Mouse (Mus musculus) forebrain, postnatal 0 days (tissue): ENCODE data around the gene Stk19. TPM values are rescaled to one million over a fixed set of nuclear protein-coding genes. Genes with fewer than 3 reads are reported as not detected.
"Not testable (repeated sequence)": the region's sequence is repeated elsewhere in the genome, so short reads cannot be mapped to it uniquely, and the experiment has no call there.

Experiments
- ATAC-seq: fragments of 200-750 bp; cut with Nextera tagmentation; 2 replicates; pipeline ENCODE4 v1.8.0; 2017; ENCODE audit warnings: mild to moderate bottlenecking, moderate library complexity
- DNase-seq: peaks from one replicate; pipeline ENCODE4 v3.0.0-alpha.2; 2015
- H3K27ac ChIP-seq: fragments of 300-500 bp; sonication (generic); 2 replicates; pipeline ENCODE4 v1.5.1; 2014; ENCODE audit warnings: low read depth, mild to moderate bottlenecking, antibody characterized with exemption, low read length, moderate library complexity, mixed read lengths
- H3K27me3 ChIP-seq: fragments of 300-500 bp; sonication (generic); 2 replicates; pipeline ENCODE4 v1.6.1; 2014; ENCODE audit warnings: mild to moderate bottlenecking, low read length, mixed read lengths; ENCODE audit not compliant: insufficient read depth
- H3K36me3 ChIP-seq: fragments of 300-500 bp; sonication (generic); 2 replicates; pipeline ENCODE4 v1.6.1; 2014; ENCODE audit warnings: mild to moderate bottlenecking, moderate library complexity; ENCODE audit not compliant: insufficient read depth
- H3K4me1 ChIP-seq: fragments of 300-500 bp; sonication (generic); 2 replicates; pipeline ENCODE4 v1.6.1; 2014; ENCODE audit warnings: antibody characterized with exemption; ENCODE audit not compliant: insufficient read depth
- H3K4me2 ChIP-seq: fragments of 300-500 bp; sonication (generic); 2 replicates; pipeline ENCODE4 v1.6.1; 2014; ENCODE audit warnings: low read depth, mild to moderate bottlenecking, moderate library complexity
- H3K4me3 ChIP-seq: fragments of 300-500 bp; sonication (generic); 2 replicates; pipeline ENCODE4 v1.5.1; 2014; ENCODE audit warnings: low read depth, low read length, mixed read lengths
- H3K9ac ChIP-seq: fragments of 300-500 bp; sonication (generic); 2 replicates; pipeline ENCODE4 v1.6.1; 2014; ENCODE audit warnings: mild to moderate bottlenecking
- H3K9me3 ChIP-seq: fragments of 300-500 bp; sonication (generic); 2 replicates; pipeline ENCODE4 v1.6.1; 2016; ENCODE audit warnings: low read length
- CTCF ChIP-seq: sonication (generic); IDR thresholded peaks from 2 replicates; pipeline ENCODE4 v1.5.1; 2016; ENCODE audit warnings: antibody characterized with exemption, control low read depth, low read depth
- WGBS: fragments of 180-500 bp; shearing (Covaris S2); extraction: QIAGEN DNeasy Blood & Tissue Kit; methylation state at CpG from one replicate; pipeline ENCODE4 v1.1.7; 2014; 5-methylcytosine and 5-hydroxymethylcytosine counted together
- polyA plus RNA-seq: library from polyadenylated mRNA; unstranded; fragments of >200 nt; fragmentation: Nextera tagmentation; extraction: Ambion mirVana; gene quantifications from 2 replicates; pipeline ENCODE4 v1.2.1, GENCODE M21; 2015
- total RNA-seq: library from RNA; depleted of rRNA; stranded (reverse); fragments of >200 nt; gene quantifications from 2 replicates; pipeline ENCODE4 v1.2.3, GENCODE M21; 2014

Stk19 gene
- total and polyA plus RNA-seq, 2 experiments from 2014 or later, result 41.9 to 61.1 TPM

GRCm38 (mm10) chr17:34813747-34814146 lies 23.0 kb downstream of the Stk19 start:
- not testable (repeated sequence) for H3K4me1 ChIP-seq, H3K27me3 ChIP-seq, H3K4me2 ChIP-seq, H3K9me3 ChIP-seq, ATAC-seq, H3K36me3 ChIP-seq, H3K27ac ChIP-seq, H3K9ac ChIP-seq, H3K4me3 ChIP-seq
- 66% methylated on average over 12 of the region's 12 CpGs for WGBS
- peak; percentile 65 for TF ChIP-seq CTCF
- peak; percentile 15 for DNase-seq

GRCm38 (mm10) chr17:34811275-34811674 lies 25.5 kb downstream of the Stk19 start:
- H3K4me3 ChIP-seq, result no peak overlapping the region
- no peak overlapping the region for H3K4me2 ChIP-seq
- WGBS, result 73% methylated on average over 15 of the region's 15 CpGs
- H3K27me3 ChIP-seq, result no peaks in the 10 kb centered on the region
- DNase-seq, result no peak
- no peak for TF ChIP-seq CTCF
- H3K27ac ChIP-seq, result no peak overlapping the region
- no peaks in the 10 kb centered on the region for H3K36me3 ChIP-seq
- no peaks in the 10 kb centered on the region for H3K4me1 ChIP-seq
- H3K9ac ChIP-seq, result no peak overlapping the region
- ATAC-seq, result no peak
- no peaks in the 10 kb centered on the region for H3K9me3 ChIP-seq

DNA sequence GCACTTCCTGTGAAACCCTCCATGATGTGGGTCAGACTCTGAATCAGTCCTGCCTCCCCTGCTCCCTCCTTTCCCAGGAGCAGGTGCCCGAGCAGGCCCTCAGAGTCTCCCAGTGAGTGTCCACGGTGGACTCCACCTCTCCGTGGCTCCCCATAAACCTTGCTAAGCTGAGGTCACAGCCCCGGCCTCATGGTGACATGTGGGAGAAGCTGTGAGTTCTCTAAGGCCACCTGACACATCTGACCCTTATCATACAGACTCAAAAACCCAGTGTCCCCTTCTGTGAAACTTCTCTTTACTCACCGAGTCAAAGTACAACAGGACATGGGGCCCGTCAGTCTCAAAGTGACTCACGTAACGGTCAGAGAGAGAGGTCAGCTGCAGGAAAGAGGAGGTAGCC lies 25.9 kb downstream of the Stk19 start:
- not testable (repeated sequence) for H3K9ac ChIP-seq, H3K36me3 ChIP-seq, H3K4me1 ChIP-seq, H3K27ac ChIP-seq, H3K4me2 ChIP-seq, H3K9me3 ChIP-seq, H3K27me3 ChIP-seq, DNase-seq, H3K4me3 ChIP-seq, ATAC-seq
- WGBS, result 88% methylated on average over 6 of the region's 8 CpGs

GRCm38 (mm10) chr17:34810411-34810810 lies 26.3 kb downstream of the Stk19 start:
- H3K9ac ChIP-seq, H3K27me3 ChIP-seq, ATAC-seq, H3K27ac ChIP-seq, H3K9me3 ChIP-seq, DNase-seq, H3K4me2 ChIP-seq, H3K4me3 ChIP-seq, H3K4me1 ChIP-seq, H3K36me3 ChIP-seq: not testable (repeated sequence)
- 84% methylated on average over 5 of the region's 5 CpGs for WGBS

DNA sequence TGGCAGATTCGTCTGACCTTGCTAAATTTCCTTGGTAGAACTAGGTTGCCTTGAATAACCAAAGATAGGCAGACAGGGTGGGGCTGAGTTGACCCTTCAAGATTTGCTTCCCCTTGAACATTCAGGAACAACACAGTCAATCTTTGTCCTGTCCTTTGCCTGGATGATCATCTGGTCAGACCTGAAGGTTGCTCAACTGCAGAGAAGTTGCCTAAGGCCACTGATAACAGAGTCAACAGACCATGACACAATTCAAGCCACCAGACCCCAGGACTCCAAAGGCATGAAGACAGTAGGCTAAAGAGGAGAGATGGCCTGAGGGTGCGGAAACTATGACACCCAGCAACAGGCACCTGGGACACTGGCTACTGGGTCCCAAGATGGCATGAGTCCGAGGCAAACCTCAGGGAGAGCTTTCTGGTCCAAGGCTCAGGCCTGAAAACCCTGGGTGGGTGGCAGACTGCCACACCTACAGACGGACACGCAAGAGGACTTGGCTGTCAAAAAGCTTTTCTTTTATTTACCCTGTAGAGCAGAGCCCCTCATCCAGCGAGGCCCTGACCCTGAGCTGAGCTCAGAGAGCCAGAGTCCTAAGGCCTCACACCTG lies 28.0 kb downstream of the Stk19 start:
- Histone ChIP-seq H3K4me2 (no peak overlapping the region), H3K4me3 (no peak overlapping the region), H3K9me3 (0 out of 2 replicates have a peak, but pooled peaks cover 4% of the 10 kb centered on the region), H3K27ac (no peak overlapping the region), H3K36me3 (no peaks in the 10 kb centered on the region), H3K9ac (no peak overlapping the region), H3K27me3 (no peaks in the 10 kb centered on the region), H3K4me1 (no peaks in the 10 kb centered on the region)
- ATAC-seq (no peak), DNase-seq (no peak)
- WGBS, result 83% methylated on average over 6 of the region's 6 CpGs
- no peak for TF ChIP-seq CTCF

GRCm38 (mm10) chr17:34807176-34807575 lies 29.6 kb downstream of the Stk19 start:
- Histone ChIP-seq H3K9me3 (0 out of 2 replicates have a peak, but pooled peaks cover 4% of the 10 kb centered on the region), H3K4me3 (no peak overlapping the region), H3K36me3 (no peaks in the 10 kb centered on the region), H3K27ac (no peak overlapping the region), H3K4me2 (no peak overlapping the region), H3K27me3 (no peaks in the 10 kb centered on the region), H3K4me1 (no peaks in the 10 kb centered on the region), H3K9ac (no peak overlapping the region)
- no peak for ATAC-seq
- no peak for TF ChIP-seq CTCF
- WGBS, result 64% methylated on average over 3 of the region's 3 CpGs
- no peak for DNase-seq

- H3K36me3 ChIP-seq, result no peaks in the 10 kb centered on the region
- no peak overlapping the region for H3K4me3 ChIP-seq
- TF ChIP-seq CTCF, result peak; percentile 45
- H3K27me3 ChIP-seq, result no peaks in the 10 kb centered on the region
- 78% methylated on average over 6 of the region's 6 CpGs for WGBS
- H3K4me1 ChIP-seq, result no peaks in the 10 kb centered on the region
- no peak overlapping the region for H3K9ac ChIP-seq
- no peak overlapping the region for H3K27ac ChIP-seq
- no peak for ATAC-seq
- 0 out of 2 replicates have a peak, but pooled peaks cover 4% of the 10 kb centered on the region for H3K9me3 ChIP-seq
- H3K4me2 ChIP-seq, result no peak overlapping the region
- no peak for DNase-seq
Measured at GRCm38 (mm10) chr17:34804871-34805562, 31.7 kb downstream of the Stk19 start.

DNA sequence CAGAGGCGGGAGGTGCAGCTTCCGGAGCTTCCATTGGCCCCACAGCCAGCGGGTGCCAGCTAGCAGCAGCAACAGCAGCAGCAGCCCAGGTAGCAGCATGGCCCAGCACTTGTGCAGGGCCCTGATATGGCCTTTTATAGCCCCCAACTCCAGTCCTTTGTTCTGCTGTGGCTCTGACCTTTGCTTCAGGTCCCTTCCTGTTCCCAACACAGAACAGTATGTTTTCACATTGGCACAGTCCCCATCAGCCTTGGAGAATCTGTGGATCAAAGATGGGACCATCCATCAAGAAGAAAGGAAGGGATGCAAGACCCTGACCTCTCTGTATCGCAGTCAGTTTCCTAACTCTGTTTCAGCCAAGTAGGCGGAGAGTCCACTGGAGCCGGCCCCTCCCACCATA lies 32.4 kb downstream of the Stk19 start, which contains the start of gene Cyp21a1:
Gene Cyp21a1 (minus strand): TSS at position 261 of the 400 bp plus-strand sequence.
- not testable (repeated sequence) for H3K27me3 ChIP-seq, H3K27ac ChIP-seq, H3K9me3 ChIP-seq, DNase-seq, ATAC-seq, H3K9ac ChIP-seq, H3K4me2 ChIP-seq, H3K4me3 ChIP-seq, H3K36me3 ChIP-seq, H3K4me1 ChIP-seq
- 70% methylated on average over 3 of the region's 6 CpGs for WGBS

- not testable (repeated sequence) for H3K4me3 ChIP-seq, DNase-seq, H3K27ac ChIP-seq, H3K9me3 ChIP-seq, H3K9ac ChIP-seq, H3K27me3 ChIP-seq, H3K4me1 ChIP-seq, H3K4me2 ChIP-seq, ATAC-seq, H3K36me3 ChIP-seq
- WGBS, result 96% methylated on average over 6 of the region's 6 CpGs
Measured at GRCm38 (mm10) chr17:34803367-34803766, 33.4 kb downstream of the Stk19 start.

DNA sequence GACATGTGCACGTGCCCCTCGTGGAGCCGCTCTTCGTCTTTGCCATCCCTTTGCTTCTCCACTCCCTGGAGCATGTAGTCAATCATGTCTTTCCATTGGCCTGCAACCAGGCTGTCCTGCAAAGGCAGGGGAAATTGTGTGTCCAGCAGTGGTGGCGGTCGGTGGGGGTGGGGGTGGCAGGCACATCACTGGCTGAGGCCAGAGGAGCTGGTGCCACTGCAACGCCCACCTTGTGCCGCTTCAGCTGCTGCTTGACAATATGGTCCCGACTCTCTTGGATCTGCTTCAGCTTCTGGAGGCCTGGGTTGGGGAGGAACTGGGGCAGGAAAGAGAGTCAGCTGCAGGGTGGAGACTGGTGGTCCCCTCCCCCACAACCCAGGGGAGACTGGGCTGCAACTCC lies 34.0 kb downstream of the Stk19 start:
- H3K4me3 ChIP-seq, H3K4me2 ChIP-seq, H3K9me3 ChIP-seq, H3K4me1 ChIP-seq, H3K27ac ChIP-seq, H3K9ac ChIP-seq, ATAC-seq, H3K36me3 ChIP-seq, H3K27me3 ChIP-seq, DNase-seq: not testable (repeated sequence)
- WGBS, result 95% methylated on average over 9 of the region's 9 CpGs
